Mouse (Mus musculus) myocyte (in vitro differentiated cells): Measurements from ENCODE around the gene Hist1h2af. TPM values are rescaled to one million over a fixed set of nuclear protein-coding genes. Genes with fewer than 3 reads are reported as not detected.

Experiments
- H3K27me3 ChIP-seq: one replicate; pipeline ENCODE4 v1.6.1; 2011; ENCODE audit not compliant: control insufficient read depth, insufficient read depth, insufficient read length
- H3K36me3 ChIP-seq: one replicate; pipeline ENCODE4 v1.6.1; 2011; ENCODE audit not compliant: control insufficient read depth, insufficient read depth
- H3K4me2 ChIP-seq: one replicate; pipeline ENCODE4 v1.6.1; 2011; ENCODE audit warnings: low read depth, control low read depth
- H3K4me3 ChIP-seq: one replicate; pipeline ENCODE4 v1.5.1; 2011; ENCODE audit warnings: mild to moderate bottlenecking, control low read depth, moderate library complexity
- H3K79me2 ChIP-seq: one replicate; pipeline ENCODE4 v1.6.1; 2011; ENCODE audit not compliant: control insufficient read depth, insufficient read depth
- H3ac ChIP-seq: one replicate; pipeline ENCODE4 v1.6.1; 2011; ENCODE audit not compliant: control insufficient read depth, insufficient read length
- CEBPB ChIP-seq: IDR thresholded peaks from 2 replicates; pipeline ENCODE4 v1.6.1; 2011; ENCODE audit warnings: mild to moderate bottlenecking, moderate library complexity; ENCODE audit not compliant: poor library complexity, insufficient read depth, severe bottlenecking
- E2F4 ChIP-seq: IDR thresholded peaks from one replicate; pipeline ENCODE4 v1.6.1; 2011; ENCODE audit warnings: mild to moderate bottlenecking, control low read depth, moderate library complexity; ENCODE audit not compliant: insufficient read depth
- MAX ChIP-seq: IDR thresholded peaks from one replicate; pipeline ENCODE4 v1.6.1; 2011; ENCODE audit warnings: low read depth, mild to moderate bottlenecking, control low read depth
- MYOD1 ChIP-seq, 3 experiments: IDR thresholded peaks; one replicate each; pipeline ENCODE4 v1.6.1; 2011; ENCODE audit warnings: control low read depth in 2 of 3, low read depth in 2 of 3, mild to moderate bottlenecking in 2 of 3, moderate library complexity in 1 of 3; ENCODE audit not compliant: insufficient read length in 2 of 3, control insufficient read depth in 1 of 3
- MYOG ChIP-seq, 3 experiments: IDR thresholded peaks; one replicate each; pipeline ENCODE4 v1.6.1; 2011; ENCODE audit warnings: control low read depth in 2 of 3, low read depth in 2 of 3, mild to moderate bottlenecking in 2 of 3; ENCODE audit not compliant: insufficient read length in 2 of 3, control insufficient read depth in 1 of 3, insufficient read depth in 1 of 3
- POLR2A ChIP-seq: IDR thresholded peaks from one replicate; pipeline ENCODE4 v1.6.1; 2011; ENCODE audit warnings: low read depth, mild to moderate bottlenecking, control low read depth, moderate library complexity; ENCODE audit not compliant: insufficient read length
- POLR2AphosphoS2 ChIP-seq: IDR thresholded peaks from one replicate; pipeline ENCODE4 v1.6.1; 2011; ENCODE audit warnings: low read depth, control low read depth; ENCODE audit not compliant: insufficient read length
- REST ChIP-seq: IDR thresholded peaks from one replicate; pipeline ENCODE4 v1.6.1; 2011; ENCODE audit warnings: mild to moderate bottlenecking, control low read depth, moderate library complexity; ENCODE audit not compliant: insufficient read depth, insufficient read length
- SRF ChIP-seq: IDR thresholded peaks from one replicate; pipeline ENCODE4 v1.6.1; 2011; ENCODE audit warnings: low read depth; ENCODE audit not compliant: control insufficient read depth, insufficient read length
- TCF12 ChIP-seq: IDR thresholded peaks from one replicate; pipeline ENCODE4 v1.6.1; 2011; ENCODE audit warnings: mild to moderate bottlenecking, control low read depth; ENCODE audit not compliant: poor library complexity, insufficient read depth, severe bottlenecking
- TCF3 ChIP-seq: IDR thresholded peaks from one replicate; pipeline ENCODE4 v1.6.1; 2011; ENCODE audit warnings: low read depth, control low read depth; ENCODE audit not compliant: insufficient read length
- USF1 ChIP-seq: IDR thresholded peaks from one replicate; pipeline ENCODE4 v1.6.1; 2011; ENCODE audit warnings: low read depth, mild to moderate bottlenecking, control low read depth, moderate library complexity
- polyA plus RNA-seq: library from polyadenylated mRNA; unstranded; fragments of >200 nt; fragmentation: generic; extraction: Trizol; gene quantifications from one replicate; pipeline ENCODE4 v1.2.1, GENCODE M21; 2012; ENCODE audit warnings: missing spikeins

Gene Hist1h2af
- polyA plus RNA-seq, 1 experiment: 24.4 TPM

- Histone ChIP-seq H3ac (no peak within 1 kb of the TSS), H3K4me3 (peak within 1 kb of the TSS; percentile 24), H3K4me2 (peak within 1 kb of the TSS; percentile 96), H3K27me3 (no peaks in the 10 kb centered on the region), H3K36me3 (no peaks in the 10 kb centered on the region), H3K79me2 (no peaks in the 10 kb centered on the region)
- TF ChIP-seq MYOD1 (IDR thresholded peaks at IDR 0.05; ENCODE audit: control insufficient read depth in 1 of 3, insufficient read length in 2 of 3, low read depth in 2 of 3) (no peak), E2F4 (peak; percentile 20), MYOG (IDR thresholded peaks at IDR 0.05; ENCODE audit: control insufficient read depth in 1 of 3, insufficient read depth in 1 of 3, insufficient read length in 2 of 3, low read depth in 2 of 3) (no peak), SRF (no peak), USF1 (no peak), POLR2AphosphoS2 (peak; percentile 100), REST (no peak), MAX (no peak), TCF12 (no peak), POLR2A (peak; percentile 97), TCF3 (no peak), CEBPB (no peak)
Observed at GRCm38 (mm10) chr13:23581408-23582218, 47.9 kb downstream of the Hist1h2af start, which contains the start of gene Hist1h4d. Hist1h4d (plus strand) TSS chr13:23581598.

DNA sequence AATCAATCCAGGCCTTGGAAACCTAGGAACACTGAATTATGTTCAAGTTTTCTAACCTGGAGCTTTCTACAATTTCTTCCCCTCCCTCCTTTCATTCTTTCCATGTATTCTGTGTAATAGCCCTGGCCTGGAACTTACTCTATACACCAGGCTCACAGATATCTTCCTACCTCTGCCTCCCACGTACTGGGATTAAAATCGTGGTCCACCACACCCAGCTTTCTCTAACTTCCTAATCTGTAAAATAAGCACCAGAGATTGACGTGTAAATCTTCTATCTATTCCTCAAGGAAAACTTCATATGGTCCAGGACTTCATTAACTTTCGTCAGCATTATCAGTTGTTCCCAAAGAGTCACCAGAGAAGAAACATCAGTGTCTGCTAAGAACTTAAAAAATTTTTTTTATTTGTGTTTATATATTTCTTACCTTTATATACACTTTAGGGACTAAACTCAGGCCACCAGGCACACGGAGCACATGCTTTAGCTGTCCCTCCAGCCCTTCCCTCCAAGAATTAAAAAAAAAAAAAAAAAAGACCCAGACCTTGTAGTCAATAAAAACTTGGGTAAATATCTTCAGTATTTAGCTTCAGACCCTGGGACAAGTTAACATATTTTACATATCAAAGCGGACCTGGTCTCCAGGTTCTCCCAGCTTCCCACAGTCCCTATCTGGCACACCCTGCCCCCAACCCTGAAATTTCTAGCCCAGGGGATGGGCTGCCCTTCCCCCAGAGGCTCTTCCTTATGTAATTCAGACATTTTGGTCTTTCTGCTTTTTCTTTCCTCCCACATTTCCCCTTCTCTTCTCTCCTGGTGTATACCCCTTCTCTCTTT is 48.7 kb downstream of the Hist1h2af start:
- no peaks in the 10 kb centered on the region for H3K36me3 ChIP-seq
- no peaks in the 10 kb centered on the region for H3K27me3 ChIP-seq
- peak overlapping the region; percentile 96 for H3K4me2 ChIP-seq
- H3K79me2 ChIP-seq: no peaks in the 10 kb centered on the region
- no peak overlapping the region for H3ac ChIP-seq
- peak overlapping the region; percentile 24 for H3K4me3 ChIP-seq
- TF ChIP-seq USF1: no peak
- no peak for TF ChIP-seq MAX
- TF ChIP-seq REST: no peak
- TF ChIP-seq POLR2AphosphoS2: no peak
- TF ChIP-seq MYOD1 (IDR thresholded peaks at IDR 0.05; ENCODE audit: control insufficient read depth in 1 of 3, insufficient read length in 2 of 3, low read depth in 2 of 3): no peak

DNA sequence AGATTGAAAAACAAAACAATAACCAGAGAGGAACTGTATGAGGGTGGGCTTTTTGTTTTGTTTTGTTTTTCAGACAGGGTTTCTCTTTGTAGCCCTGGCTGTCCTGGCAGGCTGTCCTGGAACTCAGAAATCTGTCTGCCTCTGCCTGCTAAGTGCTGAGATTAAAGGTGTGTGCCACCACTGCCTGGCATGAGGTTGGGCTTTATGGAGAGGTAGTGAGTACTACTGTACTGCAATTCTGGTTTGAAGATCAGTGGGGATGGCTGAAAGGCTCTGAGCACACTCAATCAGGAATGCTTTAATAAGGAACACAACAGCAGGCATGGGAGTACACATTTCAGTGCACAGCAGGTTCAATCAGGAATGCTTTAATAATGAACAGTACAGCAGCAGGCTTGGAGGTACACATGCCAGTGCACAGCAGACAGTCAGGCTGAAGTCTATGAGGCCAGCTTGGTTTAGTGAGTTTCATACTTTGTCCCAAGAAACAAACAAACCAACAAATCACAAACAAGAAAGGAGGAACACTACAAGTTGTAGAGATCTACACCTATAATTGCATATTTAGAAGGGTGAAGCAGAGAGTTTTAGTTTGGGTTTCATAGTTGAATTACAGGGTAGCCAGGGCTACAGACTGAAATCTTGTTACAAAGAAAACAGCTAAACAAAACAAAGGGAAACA is 49.8 kb downstream of the Hist1h2af start:
- no peaks in the 10 kb centered on the region for H3K27me3 ChIP-seq
- no peak for TF ChIP-seq TCF3
- TF ChIP-seq POLR2AphosphoS2: peak; percentile 14
- no peak for TF ChIP-seq SRF
- TF ChIP-seq MYOD1 (IDR thresholded peaks at IDR 0.05; ENCODE audit: control insufficient read depth in 1 of 3, insufficient read length in 2 of 3, low read depth in 2 of 3): no peak
- H3K4me2 ChIP-seq: peak overlapping the region; percentile 96
- H3K36me3 ChIP-seq: no peaks in the 10 kb centered on the region
- H3K79me2 ChIP-seq: no peaks in the 10 kb centered on the region
- no peak overlapping the region for H3ac ChIP-seq
- H3K4me3 ChIP-seq: peak overlapping the region; percentile 33

Other genes starting within 250 kb of the Hist1h2af start
- 4.3 TPM for gene Zfp322a, start 164.7 kb upstream of the Hist1h2af start, polyA plus RNA-seq
- 7.4 TPM for gene Abt1, start 110.0 kb upstream of the Hist1h2af start, polyA plus RNA-seq
- gene Btn1a1, start 68.0 kb upstream of the Hist1h2af start, polyA plus RNA-seq: 0.02 TPM
- 0.20 TPM for gene Btn2a2, start 45.0 kb upstream of the Hist1h2af start, polyA plus RNA-seq
- gene Hist1h4h, start 2.9 kb upstream of the Hist1h2af start, polyA plus RNA-seq: 21.5 TPM
- gene Hist1h3g, start 1.5 kb downstream of the Hist1h2af start, polyA plus RNA-seq: 3.3 TPM
- gene Hist1h2bh, start 9.5 kb downstream of the Hist1h2af start, polyA plus RNA-seq: 1.1 TPM
- 0.91 TPM for gene Hist1h3f, start 10.1 kb downstream of the Hist1h2af start, polyA plus RNA-seq
- 4.1 TPM for gene Hist1h4f, start 17.7 kb downstream of the Hist1h2af start, polyA plus RNA-seq
- gene Hist1h1d, start 19.4 kb downstream of the Hist1h2af start, polyA plus RNA-seq: 0.65 TPM
- 1.7 TPM for gene Hist1h3e, start 28.5 kb downstream of the Hist1h2af start, polyA plus RNA-seq
- gene Hist1h2ae, start 37.3 kb downstream of the Hist1h2af start, polyA plus RNA-seq: 4.5 TPM
- 7.8 TPM for gene Hist1h2bg, start 37.5 kb downstream of the Hist1h2af start, polyA plus RNA-seq
- gene Hist1h2bf, start 40.3 kb downstream of the Hist1h2af start, polyA plus RNA-seq: 2.1 TPM
- 1.6 TPM for gene Hist1h2ad, start 40.5 kb downstream of the Hist1h2af start, polyA plus RNA-seq
- gene Hist1h3d, start 41.9 kb downstream of the Hist1h2af start, polyA plus RNA-seq: 2.5 TPM
- gene Hist1h4d, start 47.7 kb downstream of the Hist1h2af start, polyA plus RNA-seq: 1.8 TPM
- 4.3 TPM for gene Hist1h2be, start 87.2 kb downstream of the Hist1h2af start, polyA plus RNA-seq
- gene Hist1h1e, start 88.7 kb downstream of the Hist1h2af start, polyA plus RNA-seq: 4.7 TPM
- gene Hist1h2ac, start 150.0 kb downstream of the Hist1h2af start, polyA plus RNA-seq: 1.3 TPM
- 113 TPM for gene Hist1h2bc, start 150.3 kb downstream of the Hist1h2af start, polyA plus RNA-seq
- gene Hist1h1t, start 161.9 kb downstream of the Hist1h2af start, polyA plus RNA-seq: 0.05 TPM
- gene Hist1h4c, start 164.5 kb downstream of the Hist1h2af start, polyA plus RNA-seq: 0.56 TPM
- 5.1 TPM for gene Hfe, start 176.9 kb downstream of the Hist1h2af start, polyA plus RNA-seq
- gene Hist1h1c, start 204.9 kb downstream of the Hist1h2af start, polyA plus RNA-seq: 273 TPM
- 2.5 TPM for gene Hist1h3c, start 211.7 kb downstream of the Hist1h2af start, polyA plus RNA-seq
- gene Hist1h2bb, start 212.8 kb downstream of the Hist1h2af start, polyA plus RNA-seq: 1.3 TPM
- 2.1 TPM for gene Hist1h2ab, start 217.2 kb downstream of the Hist1h2af start, polyA plus RNA-seq
- gene Hist1h3b, start 218.4 kb downstream of the Hist1h2af start, polyA plus RNA-seq: 1.3 TPM
- 5.5 TPM for gene Hist1h4b, start 223.1 kb downstream of the Hist1h2af start, polyA plus RNA-seq
- 4.2 TPM for gene Hist1h4a, start 227.3 kb downstream of the Hist1h2af start, polyA plus RNA-seq
- 1.3 TPM for gene Hist1h3a, start 228.5 kb downstream of the Hist1h2af start, polyA plus RNA-seq
- 0.98 TPM for gene Hist1h1a, start 229.8 kb downstream of the Hist1h2af start, polyA plus RNA-seq
- not detected for gene Trim38, start 236.0 kb downstream of the Hist1h2af start, polyA plus RNA-seq